Mouse (Mus musculus) midbrain, embryonic 11.5 days (tissue): Measurements from ENCODE around the gene Ramac. TPM values are rescaled to one million over a fixed set of nuclear protein-coding genes. Genes with fewer than 3 reads are reported as not detected.
A peak's percentile ranks its signal among the peaks of the same experiment; 100 is the strongest.

ENCODE experiments used
- ATAC-seq: fragments of 200-750 bp; cut with Nextera tagmentation; 2 replicates; pipeline ENCODE4 v1.8.0; 2017; ENCODE audit warnings: moderate TSS enrichment, moderate library complexity; ENCODE audit not compliant: low FRiP score
- DNase-seq: peaks from one replicate; pipeline ENCODE4 v3.0.0; 2015; ENCODE audit warnings: low spot score; ENCODE audit errors: missing footprints
- H3K27ac ChIP-seq: fragments of 300-500 bp; sonication (generic); 2 replicates; pipeline ENCODE4 v1.5.1; 2014; ENCODE audit warnings: low read depth, low read length
- H3K27me3 ChIP-seq: fragments of 300-500 bp; sonication (generic); 2 replicates; pipeline ENCODE4 v1.6.1; 2014; ENCODE audit warnings: mild to moderate bottlenecking, low read length, moderate library complexity, mixed read lengths; ENCODE audit not compliant: control insufficient read depth, insufficient read depth
- H3K36me3 ChIP-seq: fragments of 300-500 bp; sonication (generic); 2 replicates; pipeline ENCODE4 v1.6.1; 2014; ENCODE audit warnings: mild to moderate bottlenecking, low read length, moderate library complexity, mixed read lengths; ENCODE audit not compliant: control insufficient read depth, insufficient read depth
- H3K4me1 ChIP-seq: fragments of 300-500 bp; sonication (generic); 2 replicates; pipeline ENCODE4 v1.6.1; 2014; ENCODE audit warnings: low read length; ENCODE audit not compliant: control insufficient read depth, insufficient read depth
- H3K4me2 ChIP-seq: fragments of 300-500 bp; sonication (generic); 2 replicates; pipeline ENCODE4 v1.6.1; 2014; ENCODE audit warnings: mild to moderate bottlenecking, moderate library complexity
- H3K4me3 ChIP-seq: fragments of 300-500 bp; sonication (generic); 2 replicates; pipeline ENCODE4 v1.5.1; 2014; ENCODE audit warnings: low read depth, low read length
- H3K9ac ChIP-seq: fragments of 300-500 bp; sonication (generic); 2 replicates; pipeline ENCODE4 v1.6.1; 2014; ENCODE audit warnings: low read length
- H3K9me3 ChIP-seq: fragments of 300-500 bp; sonication (generic); 2 replicates; pipeline ENCODE4 v1.6.1; 2016; ENCODE audit warnings: low read length; ENCODE audit not compliant: control insufficient read depth
- WGBS: fragments of 180-500 bp; shearing (Covaris S2); extraction: QIAGEN DNeasy Blood & Tissue Kit; methylation state at CpG from one replicate; pipeline ENCODE4 v1.1.7; 2014; 5-methylcytosine and 5-hydroxymethylcytosine counted together
- polyA plus RNA-seq: library from polyadenylated mRNA; unstranded; fragments of >200 nt; fragmentation: Nextera tagmentation; extraction: Ambion mirVana; gene quantifications from 2 replicates; pipeline ENCODE4 v1.2.1, GENCODE M21; 2014

Ramac gene
- polyA plus RNA-seq, 1 experiment from 2014 or later = 147 TPM

- DNase-seq = no peak
- no peak overlapping the region for H3K4me2 ChIP-seq
- H3K27me3 ChIP-seq = no peaks in the 10 kb centered on the region
- no peaks in the 10 kb centered on the region for H3K9me3 ChIP-seq
- H3K4me1 ChIP-seq = no peaks in the 10 kb centered on the region
- H3K36me3 ChIP-seq = no peaks in the 10 kb centered on the region
- no peak overlapping the region for H3K27ac ChIP-seq
- no peak overlapping the region for H3K9ac ChIP-seq
- 80% methylated on average over 10 of the region's 10 CpGs for WGBS
- no peak overlapping the region for H3K4me3 ChIP-seq
- ATAC-seq = no peak
Observed at GRCm38 (mm10) chr7:81772786-81773539, 10.2 kb downstream of the Ramac start.

- WGBS = 85% methylated on average over 5 of the region's 5 CpGs
- Histone ChIP-seq H3K36me3 (peaks cover 2% of the 10 kb centered on the region; the same call in 1 of the 2 replicates), H3K4me2 (no peak overlapping the region), H3K27me3 (no peaks in the 10 kb centered on the region), H3K4me3 (no peak overlapping the region), H3K9ac (no peak overlapping the region), H3K4me1 (no peaks in the 10 kb centered on the region), H3K9me3 (no peaks in the 10 kb centered on the region; the same call in 1 of the 2 replicates), H3K27ac (no peak overlapping the region)
- no peak for DNase-seq
- ATAC-seq = no peak
Observed at GRCm38 (mm10) chr7:81775325-81775724, 12.6 kb downstream of the Ramac start.

- H3K4me2 ChIP-seq = no peak overlapping the region
- no peak overlapping the region for H3K27ac ChIP-seq
- 82% methylated on average over 10 of the region's 10 CpGs for WGBS
- no peak overlapping the region for H3K9ac ChIP-seq
- ATAC-seq (no peak), DNase-seq (peak; percentile 75)
- H3K4me3 ChIP-seq = no peak overlapping the region
- H3K36me3 ChIP-seq = peaks cover 14% of the 10 kb centered on the region; the same call in 1 of the 2 replicates
- H3K4me1 ChIP-seq = no peaks in the 10 kb centered on the region
- H3K27me3 ChIP-seq = no peaks in the 10 kb centered on the region
- no peaks in the 10 kb centered on the region; the same call in 1 of the 2 replicates for H3K9me3 ChIP-seq
Observed at GRCm38 (mm10) chr7:81777667-81778218, 15.0 kb downstream of the Ramac start.

- Histone ChIP-seq H3K4me2 (peak overlapping the region; percentile 88), H3K27ac (peak overlapping the region; percentile 97), H3K4me3 (peak overlapping the region; percentile 51), H3K9ac (peak overlapping the region; percentile 83), H3K9me3 (no peaks in the 10 kb centered on the region), H3K36me3 (peaks cover 4% of the 10 kb centered on the region), H3K27me3 (no peaks in the 10 kb centered on the region), H3K4me1 (peaks cover 10% of the 10 kb centered on the region)
- WGBS = 8% methylated on average over 5 of the region's 5 CpGs
- ATAC-seq = peak; percentile 63; the same call in 1 of the 2 replicates
- DNase-seq = no peak
Observed at GRCm38 (mm10) chr7:81788536-81788935, 25.8 kb downstream of the Ramac start.

GRCm38 (mm10) chr7:81789095-81789757 lies 26.5 kb downstream of the Ramac start, which contains the start of gene 3110040N11Rik:
Gene 3110040N11Rik, minus strand, starts transcription at chr7:81789478.
- peaks cover 10% of the 10 kb centered on the region for H3K4me1 ChIP-seq
- H3K27ac ChIP-seq = peak within 1 kb of the TSS; percentile 97
- peak; percentile 99 for DNase-seq
- WGBS = under 1% methylated on average over 38 of the region's 38 CpGs
- peaks cover 4% of the 10 kb centered on the region for H3K36me3 ChIP-seq
- peak within 1 kb of the TSS; percentile 51 for H3K4me3 ChIP-seq
- no peaks in the 10 kb centered on the region for H3K9me3 ChIP-seq
- H3K4me2 ChIP-seq = peak within 1 kb of the TSS; percentile 88
- peak within 1 kb of the TSS; percentile 83 for H3K9ac ChIP-seq
- no peaks in the 10 kb centered on the region for H3K27me3 ChIP-seq
- ATAC-seq = peak; percentile 96

- DNase-seq (no peak), ATAC-seq (no peak)
- no peaks in the 10 kb centered on the region for H3K9me3 ChIP-seq
- no peaks in the 10 kb centered on the region for H3K27me3 ChIP-seq
- WGBS = 86% methylated on average over 5 of the region's 5 CpGs
- H3K4me1 ChIP-seq = no peaks in the 10 kb centered on the region
- no peaks in the 10 kb centered on the region for H3K36me3 ChIP-seq
- no peak overlapping the region for H3K4me3 ChIP-seq
- no peak overlapping the region for H3K27ac ChIP-seq
- no peak overlapping the region for H3K9ac ChIP-seq
- H3K4me2 ChIP-seq = no peak overlapping the region
Observed at GRCm38 (mm10) chr7:81806067-81806466, 43.3 kb downstream of the Ramac start.

Other genes starting within 250 kb of the Ramac start
- 0.08 and 0.22 TPM in 2 replicates for gene Fsd2, start 196.0 kb upstream of the Ramac start, polyA plus RNA-seq
- gene Whamm, start 191.7 kb upstream of the Ramac start, polyA plus RNA-seq = 4.2 and 5.7 TPM in 2 replicates
- 19.6 and 22.4 TPM in 2 replicates for gene Homer2, start 55.4 kb upstream of the Ramac start, polyA plus RNA-seq
- 46.3 and 51.2 TPM in 2 replicates for gene 3110040N11Rik, start 26.6 kb downstream of the Ramac start, polyA plus RNA-seq
- 102 and 106 TPM in 2 replicates for gene Btbd1, start 66.5 kb downstream of the Ramac start, polyA plus RNA-seq
- not detected in 2 replicates for gene Gm10160, start 92.9 kb downstream of the Ramac start, polyA plus RNA-seq
- gene Tm6sf1, start 96.1 kb downstream of the Ramac start, polyA plus RNA-seq = 13.1 and 13.4 TPM in 2 replicates
- gene Hdgfl3, start 171.5 kb downstream of the Ramac start, polyA plus RNA-seq = 40.2 and 42.0 TPM in 2 replicates
- 0.32 and 0.44 TPM in 2 replicates for gene Bnc1, start 229.4 kb downstream of the Ramac start, polyA plus RNA-seq